Comparison of ENCODE assay signal across 15 mouse cellular contexts in the genomic region with DNA sequence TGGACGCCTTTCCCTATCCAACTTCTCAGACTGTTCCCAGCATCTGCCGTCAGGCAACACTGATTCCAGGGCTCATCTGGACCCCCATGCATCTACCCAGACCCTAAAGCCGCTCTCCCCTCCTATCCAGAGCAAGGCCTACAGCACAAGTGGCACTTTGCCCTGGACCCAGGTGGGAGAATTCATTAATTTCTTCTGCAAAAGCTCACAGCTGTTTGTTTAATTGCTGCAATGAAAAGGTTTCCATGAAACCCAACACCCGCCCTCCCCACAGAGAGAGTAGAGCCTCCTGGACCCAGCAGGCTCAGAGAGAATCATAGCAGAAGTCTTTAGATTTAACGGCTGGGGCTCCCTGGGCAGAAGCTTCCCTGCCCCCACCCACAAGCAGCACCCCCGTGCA. TPM values are rescaled to one million over a fixed set of nuclear protein-coding genes. Genes with fewer than 3 reads are reported as not detected.
DNase-seq lines count a peak whose midpoint lies in the region; ATAC-seq and TF ChIP-seq lines count a peak whose summit lies in the region.
"Had no signal": no experiment of that assay in that cellular context is flagged by ENCODE, and none has a peak within 500 bp of the region (broad histone marks: within the 10 kb centered on the region; RNA-seq: fewer than 3 reads in every experiment).

No protein-coding gene starts in this region.

- intact Hi-C loops in left cerebral cortex, postnatal 10 days (cut with DNase I): no loop called here

- peak overlapping the region; percentile 14; the same call in 1 of the 2 replicates for H3K9ac ChIP-seq in forebrain, embryonic 15.5 days (replicated peaks)
- no peak overlapping the region for H3K9ac ChIP-seq in heart, embryonic 11.5 days (ENCODE audit: low read depth, low read length)
- H3K9ac ChIP-seq: liver, embryonic 15.5 days had no signal

- peaks cover 39% of the 10 kb centered on the region for H3K4me1 ChIP-seq in E14TG2a.4 (replicated peaks; ENCODE audit: low read depth, low read length)
- H3K4me1 ChIP-seq in forebrain, embryonic 15.5 days: peaks cover 78% of the 10 kb centered on the region
- H3K4me1 ChIP-seq in limb, embryonic 10.5 days: peaks cover 56% of the 10 kb centered on the region
- H3K4me1 ChIP-seq in heart, embryonic 11.5 days (ENCODE audit: control insufficient read depth, insufficient read depth, low read length): peaks cover 16% of the 10 kb centered on the region

- 20% methylated on average over 6 of the region's 6 CpGs for WGBS in forebrain, embryonic 15.5 days
- WGBS in limb, embryonic 10.5 days: 60% methylated on average over 6 of the region's 6 CpGs
- 62% methylated on average over 6 of the region's 6 CpGs for WGBS in heart, embryonic 11.5 days (ENCODE audit: insufficient replicate concordance)

- H3K27ac ChIP-seq in forebrain, embryonic 15.5 days (replicated peaks): peak overlapping the region; percentile 92
- H3K27ac ChIP-seq in limb, embryonic 10.5 days: peak overlapping the region; percentile 38; the same call in 1 of the 2 replicates
- no peak overlapping the region for H3K27ac ChIP-seq in heart, embryonic 11.5 days (ENCODE audit: low read depth, low read length)
- H3K27ac ChIP-seq: kidney, postnatal 0 days; liver, embryonic 15.5 days; macrophage had no signal

- peak overlapping the region; percentile 18; the same call in 1 of the 2 replicates for H3K4me2 ChIP-seq in forebrain, embryonic 15.5 days (replicated peaks)
- H3K4me2 ChIP-seq in heart, embryonic 11.5 days: no peak overlapping the region; the same call in 1 of the 2 replicates
- H3K4me2 ChIP-seq: liver, embryonic 15.5 days had no signal

- no peaks in the 10 kb centered on the region for H3K9me3 ChIP-seq in E14TG2a.4 (ENCODE audit: low read length)
- no peaks in the 10 kb centered on the region for H3K9me3 ChIP-seq in forebrain, embryonic 15.5 days
- no peaks in the 10 kb centered on the region for H3K9me3 ChIP-seq in limb, embryonic 10.5 days (replicated peaks)
- no peaks in the 10 kb centered on the region for H3K9me3 ChIP-seq in heart, embryonic 11.5 days (replicated peaks; ENCODE audit: control insufficient read depth, low read length)
- H3K9me3 ChIP-seq: liver, embryonic 15.5 days had no signal

- H3K36me3 ChIP-seq in E14TG2a.4 (ENCODE audit: insufficient read depth, low read length): no peaks in the 10 kb centered on the region
- no peaks in the 10 kb centered on the region for H3K36me3 ChIP-seq in forebrain, embryonic 15.5 days
- 0 out of 2 replicates have a peak, but pooled peaks cover 6% of the 10 kb centered on the region for H3K36me3 ChIP-seq in limb, embryonic 10.5 days
- no peaks in the 10 kb centered on the region for H3K36me3 ChIP-seq in heart, embryonic 11.5 days (ENCODE audit: control insufficient read depth, insufficient read depth, low read length)
- H3K36me3 ChIP-seq: liver, embryonic 15.5 days had no signal

- no peak for TF ChIP-seq CTCF in E14TG2a.4 (conservative IDR thresholded peaks at IDR 0.05; ENCODE audit: low read length)

- H3K4me3 ChIP-seq in E14TG2a.4 (replicated peaks; ENCODE audit: low read length): peak overlapping the region; percentile 43
- no peak overlapping the region for H3K4me3 ChIP-seq in forebrain, embryonic 15.5 days
- H3K4me3 ChIP-seq in limb, embryonic 10.5 days: peak overlapping the region; percentile 19; the same call in 1 of the 2 replicates
- H3K4me3 ChIP-seq in heart, embryonic 11.5 days (ENCODE audit: low read depth, low read length): no peak overlapping the region
- H3K4me3 ChIP-seq: liver, embryonic 15.5 days had no signal

- no peak for ATAC-seq in forebrain, embryonic 15.5 days (replicated peaks)
- ATAC-seq in heart, embryonic 11.5 days (replicated peaks; ENCODE audit: insufficient number of reproducible peaks, low FRiP score, low TSS enrichment): no peak

- peaks cover 34% of the 10 kb centered on the region for H3K27me3 ChIP-seq in E14TG2a.4 (ENCODE audit: insufficient read depth, low read length)
- H3K27me3 ChIP-seq in forebrain, embryonic 15.5 days: no peaks in the 10 kb centered on the region
- no peaks in the 10 kb centered on the region for H3K27me3 ChIP-seq in limb, embryonic 10.5 days (ENCODE audit: low read depth, poor library complexity, severe bottlenecking)
- peaks cover 6% of the 10 kb centered on the region; the same call in 1 of the 2 replicates for H3K27me3 ChIP-seq in heart, embryonic 11.5 days (ENCODE audit: control insufficient read depth, insufficient read depth, low read length)

- DNase-seq in cerebellum, postnatal 10 days: peak; percentile 69 to 70
- no peak for DNase-seq in cerebellum, adult 9-11 months
- no peak for DNase-seq in limb, embryonic 10.5 days (ENCODE audit: low spot score)
- DNase-seq in adrenal gland, postnatal 10 days: no peak
- no peak for DNase-seq in left cerebral cortex, postnatal 10 days (ENCODE audit: extremely low spot score in 1 of 2, low spot score in 2 of 2)
- DNase-seq: adrenal gland, postnatal 25 days; cerebellum, adult 18-20 months; gastrocnemius, postnatal 25 days had no signal

RNA-seq across cellular contexts. Expression of gene Ankrd13b, which starts 4.2 kb away (rescaled TPM):
- polyA plus RNA-seq in forebrain, embryonic 15.5 days (2015; fragmentation: Nextera tagmentation; extraction: Ambion mirVana): 37.3 and 41.8 TPM in 2 replicates
- polyA plus RNA-seq in limb, embryonic 10.5 days (2016; fragmentation: Nextera tagmentation; extraction: Ambion mirVana): 12.5 and 13.4 TPM in 2 replicates
- 10 to 100 TPM in 1 of 2 experiments, 1 to 10 TPM in 1; 8.3 to 13.4 TPM for total RNA-seq in adrenal gland, postnatal 10 days (2021)
- 100 to 1,000 TPM; 149 to 152 TPM for total RNA-seq in left cerebral cortex, postnatal 10 days (2021)
- polyA plus RNA-seq in heart, embryonic 11.5 days (2014; fragmentation: Nextera tagmentation; extraction: Ambion mirVana): 3.0 and 3.4 TPM in 2 replicates

RNA-seq across cellular contexts. Expression of gene Git1, which starts 8.1 kb away (rescaled TPM):
- 14.4 and 15.9 TPM in 2 replicates for polyA plus RNA-seq in forebrain, embryonic 15.5 days (2015; fragmentation: Nextera tagmentation; extraction: Ambion mirVana)
- 13.6 and 14.8 TPM in 2 replicates for polyA plus RNA-seq in limb, embryonic 10.5 days (2016; fragmentation: Nextera tagmentation; extraction: Ambion mirVana)
- total RNA-seq in adrenal gland, postnatal 10 days (2021): 10 to 100 TPM; 49.7 to 57.8 TPM
- total RNA-seq in left cerebral cortex, postnatal 10 days (2021): 100 to 1,000 TPM; 138 to 142 TPM
- 13.3 and 15.1 TPM in 2 replicates for polyA plus RNA-seq in heart, embryonic 11.5 days (2014; fragmentation: Nextera tagmentation; extraction: Ambion mirVana)

RNA-seq across cellular contexts. Expression of gene Coro6, which starts 23.0 kb away (rescaled TPM):
- polyA plus RNA-seq in forebrain, embryonic 15.5 days (2015; fragmentation: Nextera tagmentation; extraction: Ambion mirVana): 0.08 and 0.09 TPM in 2 replicates
- 0.15 TPM in 1 of 2 replicates, not detected in the other for polyA plus RNA-seq in limb, embryonic 10.5 days (2016; fragmentation: Nextera tagmentation; extraction: Ambion mirVana)
- 10 to 100 TPM in 1 of 2 experiments, 1 to 10 TPM in 1; 5.4 to 24.8 TPM for total RNA-seq in adrenal gland, postnatal 10 days (2021)
- 10 to 100 TPM; 18.4 to 21.1 TPM for total RNA-seq in left cerebral cortex, postnatal 10 days (2021)
- 35.3 and 38.9 TPM in 2 replicates for polyA plus RNA-seq in heart, embryonic 11.5 days (2014; fragmentation: Nextera tagmentation; extraction: Ambion mirVana)
- polyA plus RNA-seq: macrophage; thymus, postnatal 0 days had no signal

RNA-seq across cellular contexts. Expression of gene Abhd15, which starts 29.7 kb away (rescaled TPM):
- polyA plus RNA-seq in forebrain, embryonic 15.5 days (2015; fragmentation: Nextera tagmentation; extraction: Ambion mirVana): 1.9 and 2.4 TPM in 2 replicates
- 1.4 and 2.0 TPM in 2 replicates for polyA plus RNA-seq in limb, embryonic 10.5 days (2016; fragmentation: Nextera tagmentation; extraction: Ambion mirVana)
- 10 to 100 TPM; 26.1 to 27.5 TPM for total RNA-seq in adrenal gland, postnatal 10 days (2021)
- 1 to 10 TPM in 1 of 2 experiments, under 1 TPM in 1; 0.85 to 1.7 TPM for total RNA-seq in left cerebral cortex, postnatal 10 days (2021)
- 0.82 and 1.5 TPM in 2 replicates for polyA plus RNA-seq in heart, embryonic 11.5 days (2014; fragmentation: Nextera tagmentation; extraction: Ambion mirVana)

RNA-seq across cellular contexts. Expression of gene Trp53i13, which starts 30.6 kb away (rescaled TPM):
- 15.0 and 19.5 TPM in 2 replicates for polyA plus RNA-seq in forebrain, embryonic 15.5 days (2015; fragmentation: Nextera tagmentation; extraction: Ambion mirVana)
- polyA plus RNA-seq in limb, embryonic 10.5 days (2016; fragmentation: Nextera tagmentation; extraction: Ambion mirVana): 33.4 and 38.7 TPM in 2 replicates
- total RNA-seq in adrenal gland, postnatal 10 days (2021): 10 to 100 TPM; 12.9 to 13.2 TPM
- 1 to 10 TPM; 3.3 to 3.8 TPM for total RNA-seq in left cerebral cortex, postnatal 10 days (2021)
- polyA plus RNA-seq in heart, embryonic 11.5 days (2014; fragmentation: Nextera tagmentation; extraction: Ambion mirVana): 23.0 and 24.8 TPM in 2 replicates

Comparison
In these comparisons a context has a peak if more than half of its experiments do, and no peak if none do; other contexts are left out.
1. DNase-seq: peak in cerebellum, postnatal 10 days (2 of 2); none in cerebellum, adult 9-11 months (single experiment), limb, embryonic 10.5 days (single experiment), adrenal gland, postnatal 10 days (single experiment) and left cerebral cortex, postnatal 10 days (0 of 2).
2. H3K4me3 ChIP-seq: peak in E14TG2a.4 (single experiment) and limb, embryonic 10.5 days (single experiment); none in forebrain, embryonic 15.5 days (single experiment) and heart, embryonic 11.5 days (single experiment).
3. RNA of gene Coro6, which starts 23.0 kb away (polyA plus RNA-seq): 35.3 to 38.9 TPM in heart, embryonic 11.5 days; 0.15 TPM in limb, embryonic 10.5 days and 0.08 to 0.09 TPM in forebrain, embryonic 15.5 days; every median in the first group is over 10 times any median in the second.